Mouse (Mus musculus): ENCODE results near the gene Pdcd11. TPM values are rescaled to one million over a fixed set of nuclear protein-coding genes. Genes with fewer than 3 reads are reported as not detected.

The Pdcd11 gene
- polyA plus RNA-seq, 1 experiment = 11.3 TPM

- H3K27ac ChIP-seq (ENCODE audit: insufficient read depth, low read length) = no peak overlapping the region
- no peaks in the 10 kb centered on the region; the same call in 1 of the 2 replicates for H3K4me1 ChIP-seq (ENCODE audit: control insufficient read depth, insufficient read depth, low read length)
- no peak overlapping the region for H3K4me3 ChIP-seq (ENCODE audit: insufficient read depth, low read length)
- TF ChIP-seq POLR2A (IDR thresholded peaks at IDR 0.05; ENCODE audit: extremely low read depth, insufficient read depth, low read length) (no peak), CTCF (IDR thresholded peaks at IDR 0.05; ENCODE audit: extremely low read depth, insufficient read depth, low read length) (no peak)
Observed at GRCm38 (mm10) chr19:47163176-47163744, 72.7 kb downstream of the Pdcd11 start.

GRCm38 (mm10) chr19:47166758-47167157 lies 76.2 kb downstream of the Pdcd11 start:
- Histone ChIP-seq H3K4me1 (ENCODE audit: control insufficient read depth, insufficient read depth, low read length) (no peaks in the 10 kb centered on the region; the same call in 1 of the 2 replicates), H3K27ac (ENCODE audit: insufficient read depth, low read length) (no peak overlapping the region), H3K4me3 (ENCODE audit: insufficient read depth, low read length) (no peak overlapping the region)
- TF ChIP-seq POLR2A (IDR thresholded peaks at IDR 0.05; ENCODE audit: extremely low read depth, insufficient read depth, low read length) = no peak
- TF ChIP-seq CTCF (IDR thresholded peaks at IDR 0.05; ENCODE audit: extremely low read depth, insufficient read depth, low read length) = no peak

- no peak overlapping the region for H3K4me3 ChIP-seq (ENCODE audit: insufficient read depth, low read length)
- no peaks in the 10 kb centered on the region for H3K4me1 ChIP-seq (ENCODE audit: control insufficient read depth, insufficient read depth, low read length)
- TF ChIP-seq CTCF (IDR thresholded peaks at IDR 0.05; ENCODE audit: extremely low read depth, insufficient read depth, low read length) = no peak
- TF ChIP-seq POLR2A (IDR thresholded peaks at IDR 0.05; ENCODE audit: extremely low read depth, insufficient read depth, low read length) = no peak
- H3K27ac ChIP-seq (ENCODE audit: insufficient read depth, low read length) = no peak overlapping the region
Observed at GRCm38 (mm10) chr19:47167617-47168214, 77.1 kb downstream of the Pdcd11 start.

- Histone ChIP-seq H3K4me3 (ENCODE audit: insufficient read depth, low read length) (no peak overlapping the region), H3K4me1 (ENCODE audit: control insufficient read depth, insufficient read depth, low read length) (no peaks in the 10 kb centered on the region), H3K27ac (ENCODE audit: insufficient read depth, low read length) (no peak overlapping the region)
- peak; percentile 72 for TF ChIP-seq CTCF (IDR thresholded peaks at IDR 0.05; ENCODE audit: extremely low read depth, insufficient read depth, low read length)
- no peak for TF ChIP-seq POLR2A (IDR thresholded peaks at IDR 0.05; ENCODE audit: extremely low read depth, insufficient read depth, low read length)
Observed at GRCm38 (mm10) chr19:47168223-47168622, 77.7 kb downstream of the Pdcd11 start.

- H3K4me3 ChIP-seq (ENCODE audit: insufficient read depth, low read length) = no peak overlapping the region
- no peaks in the 10 kb centered on the region for H3K4me1 ChIP-seq (ENCODE audit: control insufficient read depth, insufficient read depth, low read length)
Observed at GRCm38 (mm10) chr19:47168793-47169412, 78.3 kb downstream of the Pdcd11 start.

GRCm38 (mm10) chr19:47174515-47174914 lies 83.9 kb downstream of the Pdcd11 start:
- no peaks in the 10 kb centered on the region for H3K4me1 ChIP-seq (ENCODE audit: control insufficient read depth, insufficient read depth, low read length)
- no peak for TF ChIP-seq POLR2A (IDR thresholded peaks at IDR 0.05; ENCODE audit: extremely low read depth, insufficient read depth, low read length)
- peak; percentile 51 for TF ChIP-seq CTCF (IDR thresholded peaks at IDR 0.05; ENCODE audit: extremely low read depth, insufficient read depth, low read length)
- no peak overlapping the region for H3K27ac ChIP-seq (ENCODE audit: insufficient read depth, low read length)
- H3K4me3 ChIP-seq (ENCODE audit: insufficient read depth, low read length) = no peak overlapping the region

More at GRCm38 (mm10) chr19:47168793-47169412, 78.3 kb downstream of the Pdcd11 start:
- peak; percentile 84 for TF ChIP-seq CTCF (IDR thresholded peaks at IDR 0.05; ENCODE audit: extremely low read depth, insufficient read depth, low read length)
- no peak for TF ChIP-seq POLR2A (IDR thresholded peaks at IDR 0.05; ENCODE audit: extremely low read depth, insufficient read depth, low read length)
- H3K27ac ChIP-seq (ENCODE audit: insufficient read depth, low read length) = no peak overlapping the region

GRCm38 (mm10) chr19:47175472-47175871 lies 84.9 kb downstream of the Pdcd11 start:
- Histone ChIP-seq H3K27ac (ENCODE audit: insufficient read depth, low read length) (no peak overlapping the region), H3K4me3 (ENCODE audit: insufficient read depth, low read length) (no peak overlapping the region), H3K4me1 (ENCODE audit: control insufficient read depth, insufficient read depth, low read length) (no peaks in the 10 kb centered on the region; the same call in 1 of the 2 replicates)
- TF ChIP-seq CTCF (IDR thresholded peaks at IDR 0.05; ENCODE audit: extremely low read depth, insufficient read depth, low read length) = 0 out of 2 replicates have a peak, but pooled peaks have one; percentile 24
- TF ChIP-seq POLR2A (IDR thresholded peaks at IDR 0.05; ENCODE audit: extremely low read depth, insufficient read depth, low read length) = no peak

GRCm38 (mm10) chr19:47176916-47177505 lies 86.4 kb downstream of the Pdcd11 start:
- H3K27ac ChIP-seq (ENCODE audit: insufficient read depth, low read length) = no peak overlapping the region
- H3K4me3 ChIP-seq (ENCODE audit: insufficient read depth, low read length) = no peak overlapping the region
- H3K4me1 ChIP-seq (ENCODE audit: control insufficient read depth, insufficient read depth, low read length) = no peaks in the 10 kb centered on the region; the same call in 1 of the 2 replicates
- TF ChIP-seq POLR2A (IDR thresholded peaks at IDR 0.05; ENCODE audit: extremely low read depth, insufficient read depth, low read length) (no peak), CTCF (IDR thresholded peaks at IDR 0.05; ENCODE audit: extremely low read depth, insufficient read depth, low read length) (no peak)

GRCm38 (mm10) chr19:47178001-47178400 lies 87.4 kb downstream of the Pdcd11 start:
- peak; percentile 56 for TF ChIP-seq CTCF (IDR thresholded peaks at IDR 0.05; ENCODE audit: extremely low read depth, insufficient read depth, low read length)
- TF ChIP-seq POLR2A (IDR thresholded peaks at IDR 0.05; ENCODE audit: extremely low read depth, insufficient read depth, low read length) = no peak
- no peak overlapping the region for H3K27ac ChIP-seq (ENCODE audit: insufficient read depth, low read length)
- H3K4me1 ChIP-seq (ENCODE audit: control insufficient read depth, insufficient read depth, low read length) = no peaks in the 10 kb centered on the region; the same call in 1 of the 2 replicates
- peak overlapping the region; percentile 92 for H3K4me3 ChIP-seq (ENCODE audit: insufficient read depth, low read length)
